ENCODE assay signal across 8 mouse cellular contexts in genomic region chr8:121850436-121850820, GRCm38 (mm10). TPM values are rescaled to one million over a fixed set of nuclear protein-coding genes. Genes with fewer than 3 reads are reported as not detected.
A peak's percentile ranks its signal among the peaks of the same experiment; 100 is the strongest.
DNase-seq lines count a peak whose midpoint lies in the region; ATAC-seq lines count a peak whose summit lies in the region.

No protein-coding gene starts in this region.

- no peak for ATAC-seq in heart, embryonic 16.5 days (replicated peaks; ENCODE audit: extremely low read depth, insufficient read depth, low FRiP score)
- no peak for ATAC-seq in hindbrain, embryonic 11.5 days (ENCODE audit: low FRiP score)
- peak; percentile 14; the same call in 1 of the 2 replicates for ATAC-seq in midbrain, embryonic 12.5 days (ENCODE audit: low FRiP score, low read depth)
- ATAC-seq in cerebellum, adult (ENCODE audit: insufficient number of reproducible peaks, low FRiP score, low TSS enrichment) = no peak

- H3K4me2 ChIP-seq in heart, embryonic 16.5 days (ENCODE audit: low read depth, low read length) = peak overlapping the region; percentile 53
- H3K4me2 ChIP-seq in hindbrain, embryonic 11.5 days (replicated peaks; ENCODE audit: low read depth, low read length) = peak overlapping the region; percentile 32
- peak overlapping the region; percentile 48 for H3K4me2 ChIP-seq in midbrain, embryonic 12.5 days (replicated peaks)

- no peaks in the 10 kb centered on the region for H3K9me3 ChIP-seq in heart, embryonic 16.5 days (replicated peaks; ENCODE audit: control insufficient read depth, low read length)
- no peaks in the 10 kb centered on the region for H3K9me3 ChIP-seq in hindbrain, embryonic 11.5 days (ENCODE audit: control insufficient read depth, low read length)
- no peaks in the 10 kb centered on the region for H3K9me3 ChIP-seq in midbrain, embryonic 12.5 days

- no peak overlapping the region for H3K4me3 ChIP-seq in heart, embryonic 16.5 days (ENCODE audit: low read length)
- H3K4me3 ChIP-seq in hindbrain, embryonic 11.5 days (ENCODE audit: low read depth, low read length) = no peak overlapping the region
- peak overlapping the region; percentile 22; the same call in 1 of the 2 replicates for H3K4me3 ChIP-seq in midbrain, embryonic 12.5 days

- H3K36me3 ChIP-seq in heart, embryonic 16.5 days (ENCODE audit: control insufficient read depth, insufficient read depth) = no peaks in the 10 kb centered on the region
- no peaks in the 10 kb centered on the region for H3K36me3 ChIP-seq in hindbrain, embryonic 11.5 days (ENCODE audit: control insufficient read depth, insufficient read depth, low read length)
- no peaks in the 10 kb centered on the region for H3K36me3 ChIP-seq in midbrain, embryonic 12.5 days

- DNase-seq in heart, adult 18-20 months = no peak
- peak; percentile 51 for DNase-seq in MN1 (ENCODE audit: low spot score)
- DNase-seq in hindbrain, embryonic 11.5 days (ENCODE audit: low spot score) = peak; percentile 20
- DNase-seq in adrenal gland, postnatal 25 days = no peak
- DNase-seq in kidney, postnatal 4 days = no peak

- H3K9ac ChIP-seq in heart, embryonic 16.5 days (ENCODE audit: low read length) = peak overlapping the region; percentile 10
- H3K9ac ChIP-seq in hindbrain, embryonic 11.5 days (ENCODE audit: low read depth, low read length) = no peak overlapping the region
- H3K9ac ChIP-seq in midbrain, embryonic 12.5 days (replicated peaks) = peak overlapping the region; percentile 2; the same call in 1 of the 2 replicates

- H3K27ac ChIP-seq in heart, embryonic 16.5 days (ENCODE audit: low read length) = no peak overlapping the region
- H3K27ac ChIP-seq in hindbrain, embryonic 11.5 days (ENCODE audit: low read depth, low read length) = no peak overlapping the region
- no peak overlapping the region for H3K27ac ChIP-seq in midbrain, embryonic 12.5 days (replicated peaks)

- H3K4me1 ChIP-seq in heart, embryonic 16.5 days (ENCODE audit: control insufficient read depth, insufficient read depth, low read length) = peaks cover 15% of the 10 kb centered on the region
- 0 out of 2 replicates have a peak, but pooled peaks cover 4% of the 10 kb centered on the region for H3K4me1 ChIP-seq in hindbrain, embryonic 11.5 days (replicated peaks; ENCODE audit: control insufficient read depth, insufficient read depth, low read length)
- peaks cover 22% of the 10 kb centered on the region for H3K4me1 ChIP-seq in midbrain, embryonic 12.5 days

- WGBS in heart, embryonic 16.5 days = 38% methylated on average over 12 of the region's 12 CpGs
- WGBS in hindbrain, embryonic 11.5 days = 35% methylated on average over 12 of the region's 12 CpGs
- WGBS in midbrain, embryonic 12.5 days = 37% methylated on average over 12 of the region's 12 CpGs

- no peaks in the 10 kb centered on the region for H3K27me3 ChIP-seq in heart, embryonic 16.5 days (ENCODE audit: control insufficient read depth, insufficient read depth, low read length)
- H3K27me3 ChIP-seq in hindbrain, embryonic 11.5 days (ENCODE audit: control insufficient read depth, insufficient read depth, low read length) = no peaks in the 10 kb centered on the region
- H3K27me3 ChIP-seq in midbrain, embryonic 12.5 days = peaks cover 17% of the 10 kb centered on the region; the same call in 1 of the 2 replicates

RNA-seq across cellular contexts. Expression of gene Klhdc4, which starts 21.1 kb away (rescaled TPM):
- polyA plus RNA-seq in heart, embryonic 16.5 days (2015; fragmentation: Nextera tagmentation; extraction: Ambion mirVana) = 25.6 and 27.0 TPM in 2 replicates
- total RNA-seq in heart, adult 18-20 months (2021) = 10 to 100 TPM; 12.0 to 13.7 TPM
- polyA plus RNA-seq in hindbrain, embryonic 11.5 days (2014; fragmentation: Nextera tagmentation; extraction: Ambion mirVana) = 45.9 and 50.9 TPM in 2 replicates
- 49.3 and 50.4 TPM in 2 replicates for polyA plus RNA-seq in midbrain, embryonic 12.5 days (2016; fragmentation: Nextera tagmentation; extraction: Ambion mirVana)
- total RNA-seq in adrenal gland, postnatal 25 days (2021) = 29.1 and 30.5 TPM in 2 replicates

RNA-seq across cellular contexts. Expression of gene Slc7a5, which starts 57.1 kb away (rescaled TPM):
- polyA plus RNA-seq in heart, embryonic 16.5 days (2015; fragmentation: Nextera tagmentation; extraction: Ambion mirVana) = 14.4 TPM in 2 replicates
- total RNA-seq in heart, adult 18-20 months (2021) = 1 to 10 TPM; 4.1 to 4.8 TPM
- polyA plus RNA-seq in hindbrain, embryonic 11.5 days (2014; fragmentation: Nextera tagmentation; extraction: Ambion mirVana) = 23.3 and 29.9 TPM in 2 replicates
- polyA plus RNA-seq in midbrain, embryonic 12.5 days (2016; fragmentation: Nextera tagmentation; extraction: Ambion mirVana) = 37.6 and 37.9 TPM in 2 replicates
- 56.6 and 57.8 TPM in 2 replicates for total RNA-seq in adrenal gland, postnatal 25 days (2021)

Comparison
In these comparisons a context has a peak if more than half of its experiments do, and no peak if none do; other contexts are left out.
1. DNase-seq: peak in MN1 (single experiment) and hindbrain, embryonic 11.5 days (single experiment); none in heart, adult 18-20 months (0 of 2), adrenal gland, postnatal 25 days (single experiment) and kidney, postnatal 4 days (0 of 2).
2. Peak in every context shown above with its lines, with median percentiles within 50 percentile points of each other: H3K4me2 ChIP-seq.